Mouse (Mus musculus): ENCODE results near the gene Eps8l3. TPM values are rescaled to one million over a fixed set of nuclear protein-coding genes. Genes with fewer than 3 reads are reported as not detected.

Eps8l3 gene
- polyA plus RNA-seq, 1 experiment from 2014 or later = not detected

DNA sequence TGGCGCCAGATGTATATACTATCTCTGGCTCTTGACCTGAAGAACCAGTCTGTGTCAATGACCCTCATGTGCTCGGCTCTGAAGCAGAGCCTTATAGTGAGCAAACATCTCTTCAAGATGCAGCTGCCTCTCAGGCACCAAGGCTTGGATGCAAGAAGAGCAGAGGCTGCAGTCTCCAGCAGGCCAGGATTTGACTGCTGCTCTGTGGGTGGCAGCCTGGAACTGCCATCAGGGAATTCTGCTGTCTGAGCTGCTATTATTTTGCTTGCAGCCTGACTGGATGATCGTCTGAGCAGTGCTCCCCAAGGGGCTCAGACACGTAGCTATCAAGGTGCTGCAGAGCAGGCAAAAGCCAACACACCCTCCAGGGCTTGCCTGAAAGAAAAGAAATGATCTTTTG is 28.9 kb upstream of the Eps8l3 start:
- ATAC-seq (ENCODE audit: low FRiP score) (no peak), DNase-seq (ENCODE audit: low spot score) (no peak)
- Histone ChIP-seq H3K9ac (ENCODE audit: low read depth, low read length) (no peak overlapping the region), H3K36me3 (ENCODE audit: control insufficient read depth, insufficient read depth, low read length) (no peaks in the 10 kb centered on the region), H3K27ac (ENCODE audit: low read depth, low read length) (no peak overlapping the region), H3K27me3 (ENCODE audit: control insufficient read depth, insufficient read depth, low read length) (no peaks in the 10 kb centered on the region), H3K4me3 (ENCODE audit: low read depth, low read length) (no peak overlapping the region), H3K4me2 (replicated peaks; ENCODE audit: low read depth, low read length) (no peak overlapping the region), H3K4me1 (replicated peaks; ENCODE audit: control insufficient read depth, insufficient read depth, low read length) (peaks cover 8% of the 10 kb centered on the region; the same call in 1 of the 2 replicates), H3K9me3 (ENCODE audit: control insufficient read depth, low read length) (no peaks in the 10 kb centered on the region)
- 47% methylated on average over 4 of the region's 4 CpGs for WGBS

DNA sequence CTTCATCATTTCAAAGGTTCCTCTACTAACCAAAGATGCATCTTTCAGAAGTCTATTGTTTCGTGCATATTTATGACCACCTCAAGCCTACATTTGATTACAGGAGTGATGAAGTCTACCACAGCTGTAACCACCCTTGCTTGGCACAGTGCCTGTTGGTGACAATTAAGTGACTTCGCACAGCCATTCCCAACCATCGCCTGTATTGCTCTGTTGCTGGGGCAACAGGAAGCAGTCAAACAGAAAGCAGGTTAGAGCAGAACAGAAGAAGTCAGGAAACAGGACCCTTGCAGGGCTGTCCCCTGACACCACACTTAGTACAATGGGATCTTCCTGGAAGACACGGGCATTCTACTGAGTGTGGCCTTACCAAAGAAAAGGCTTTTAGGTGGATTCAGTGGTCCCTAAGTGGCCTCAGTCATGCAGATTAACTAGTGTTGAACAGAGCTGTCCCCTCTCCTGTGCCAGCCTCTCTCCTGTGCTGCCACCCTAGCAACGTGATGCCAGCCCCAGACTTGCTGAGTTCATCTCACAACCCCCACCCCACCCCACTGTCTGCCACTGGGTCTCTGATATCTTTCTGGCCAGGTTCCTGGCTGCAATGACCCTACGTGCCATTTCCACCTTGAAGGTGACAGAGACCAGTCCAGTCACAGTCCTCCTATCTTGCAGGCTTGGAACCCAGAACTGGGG is 27.9 kb upstream of the Eps8l3 start:
- H3K4me2 ChIP-seq (replicated peaks; ENCODE audit: low read depth, low read length) = no peak overlapping the region
- no peak overlapping the region for H3K4me3 ChIP-seq (ENCODE audit: low read depth, low read length)
- no peaks in the 10 kb centered on the region for H3K36me3 ChIP-seq (ENCODE audit: control insufficient read depth, insufficient read depth, low read length)
- no peaks in the 10 kb centered on the region for H3K27me3 ChIP-seq (ENCODE audit: control insufficient read depth, insufficient read depth, low read length)
- 60% methylated on average over 6 of the region's 6 CpGs for WGBS
- no peak overlapping the region for H3K27ac ChIP-seq (ENCODE audit: low read depth, low read length)
- ATAC-seq (ENCODE audit: low FRiP score) (no peak), DNase-seq (ENCODE audit: low spot score) (no peak)
- H3K9ac ChIP-seq (ENCODE audit: low read depth, low read length) = no peak overlapping the region
- peaks cover 8% of the 10 kb centered on the region; the same call in 1 of the 2 replicates for H3K4me1 ChIP-seq (replicated peaks; ENCODE audit: control insufficient read depth, insufficient read depth, low read length)
- no peaks in the 10 kb centered on the region for H3K9me3 ChIP-seq (ENCODE audit: control insufficient read depth, low read length)

DNA sequence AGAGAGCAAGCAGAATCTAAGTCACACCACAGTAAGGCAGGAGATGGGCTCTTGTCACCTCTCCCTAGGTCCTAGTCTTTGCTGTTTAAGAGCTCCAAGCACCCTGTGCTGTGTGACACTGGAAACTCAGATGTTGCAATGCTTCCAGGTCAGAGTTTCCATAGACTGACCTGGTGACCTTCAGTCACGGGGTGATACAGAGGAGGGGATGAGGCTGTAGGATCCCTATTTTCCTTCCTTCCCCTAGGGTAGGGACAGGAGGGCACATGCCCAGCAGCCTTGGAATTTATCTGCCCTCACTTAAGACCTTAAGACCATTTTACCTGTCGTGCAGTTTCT is 27.4 kb upstream of the Eps8l3 start:
- H3K27ac ChIP-seq (ENCODE audit: low read depth, low read length) = no peak overlapping the region
- no peak overlapping the region for H3K4me3 ChIP-seq (ENCODE audit: low read depth, low read length)
- peaks cover 8% of the 10 kb centered on the region; the same call in 1 of the 2 replicates for H3K4me1 ChIP-seq (replicated peaks; ENCODE audit: control insufficient read depth, insufficient read depth, low read length)
- 78% methylated on average over 2 of the region's 2 CpGs for WGBS
- DNase-seq (ENCODE audit: low spot score) (no peak), ATAC-seq (ENCODE audit: low FRiP score) (no peak)
- no peaks in the 10 kb centered on the region for H3K9me3 ChIP-seq (ENCODE audit: control insufficient read depth, low read length)
- no peak overlapping the region for H3K9ac ChIP-seq (ENCODE audit: low read depth, low read length)
- H3K4me2 ChIP-seq (replicated peaks; ENCODE audit: low read depth, low read length) = no peak overlapping the region
- H3K36me3 ChIP-seq (ENCODE audit: control insufficient read depth, insufficient read depth, low read length) = no peaks in the 10 kb centered on the region
- H3K27me3 ChIP-seq (ENCODE audit: control insufficient read depth, insufficient read depth, low read length) = no peaks in the 10 kb centered on the region

- peak overlapping the region; percentile 14 for H3K4me2 ChIP-seq (replicated peaks; ENCODE audit: low read depth, low read length)
- H3K4me3 ChIP-seq (ENCODE audit: low read depth, low read length) = no peak overlapping the region
- H3K9me3 ChIP-seq (ENCODE audit: control insufficient read depth, low read length) = no peaks in the 10 kb centered on the region
- peaks cover 8% of the 10 kb centered on the region; the same call in 1 of the 2 replicates for H3K4me1 ChIP-seq (replicated peaks; ENCODE audit: control insufficient read depth, insufficient read depth, low read length)
- no peak overlapping the region for H3K27ac ChIP-seq (ENCODE audit: low read depth, low read length)
- H3K27me3 ChIP-seq (ENCODE audit: control insufficient read depth, insufficient read depth, low read length) = no peaks in the 10 kb centered on the region
- peak; percentile 48 for DNase-seq (ENCODE audit: low spot score)
- WGBS = 21% methylated on average over 12 of the region's 12 CpGs
- peak; percentile 50 for ATAC-seq (ENCODE audit: low FRiP score)
- no peaks in the 10 kb centered on the region for H3K36me3 ChIP-seq (ENCODE audit: control insufficient read depth, insufficient read depth, low read length)
- H3K9ac ChIP-seq (ENCODE audit: low read depth, low read length) = 0 out of 2 replicates have a peak overlapping the region, but pooled peaks have one; percentile 8
Observed at GRCm38 (mm10) chr3:107850418-107851031, 26.5 kb upstream of the Eps8l3 start.

- no peaks in the 10 kb centered on the region for H3K27me3 ChIP-seq (ENCODE audit: control insufficient read depth, insufficient read depth, low read length)
- peaks cover 8% of the 10 kb centered on the region; the same call in 1 of the 2 replicates for H3K4me1 ChIP-seq (replicated peaks; ENCODE audit: control insufficient read depth, insufficient read depth, low read length)
- ATAC-seq (ENCODE audit: low FRiP score) (no peak), DNase-seq (ENCODE audit: low spot score) (no peak)
- H3K4me2 ChIP-seq (replicated peaks; ENCODE audit: low read depth, low read length) = no peak overlapping the region
- no peak overlapping the region for H3K4me3 ChIP-seq (ENCODE audit: low read depth, low read length)
- no peak overlapping the region for H3K9ac ChIP-seq (ENCODE audit: low read depth, low read length)
- no peak overlapping the region for H3K27ac ChIP-seq (ENCODE audit: low read depth, low read length)
- no peaks in the 10 kb centered on the region for H3K9me3 ChIP-seq (ENCODE audit: control insufficient read depth, low read length)
- H3K36me3 ChIP-seq (ENCODE audit: control insufficient read depth, insufficient read depth, low read length) = no peaks in the 10 kb centered on the region
- WGBS = 57% methylated on average over 7 of the region's 7 CpGs
Observed at GRCm38 (mm10) chr3:107852786-107853185, 24.2 kb upstream of the Eps8l3 start.

GRCm38 (mm10) chr3:107853232-107854181 is 23.5 kb upstream of the Eps8l3 start:
- Histone ChIP-seq H3K4me3 (ENCODE audit: low read depth, low read length) (no peak overlapping the region), H3K9me3 (ENCODE audit: control insufficient read depth, low read length) (no peaks in the 10 kb centered on the region), H3K4me2 (replicated peaks; ENCODE audit: low read depth, low read length) (no peak overlapping the region), H3K36me3 (ENCODE audit: control insufficient read depth, insufficient read depth, low read length) (no peaks in the 10 kb centered on the region), H3K9ac (ENCODE audit: low read depth, low read length) (no peak overlapping the region), H3K27ac (ENCODE audit: low read depth, low read length) (no peak overlapping the region), H3K27me3 (ENCODE audit: control insufficient read depth, insufficient read depth, low read length) (no peaks in the 10 kb centered on the region), H3K4me1 (replicated peaks; ENCODE audit: control insufficient read depth, insufficient read depth, low read length) (peaks cover 8% of the 10 kb centered on the region; the same call in 1 of the 2 replicates)
- 87% methylated on average over 17 of the region's 17 CpGs for WGBS
- ATAC-seq (ENCODE audit: low FRiP score) (no peak), DNase-seq (ENCODE audit: low spot score) (no peak)

GRCm38 (mm10) chr3:107855368-107855767 is 21.7 kb upstream of the Eps8l3 start:
- H3K4me3 ChIP-seq (ENCODE audit: low read depth, low read length) = no peak overlapping the region
- no peak overlapping the region for H3K27ac ChIP-seq (ENCODE audit: low read depth, low read length)
- no peak overlapping the region for H3K9ac ChIP-seq (ENCODE audit: low read depth, low read length)
- H3K4me2 ChIP-seq (replicated peaks; ENCODE audit: low read depth, low read length) = no peak overlapping the region
- no peaks in the 10 kb centered on the region for H3K27me3 ChIP-seq (ENCODE audit: control insufficient read depth, insufficient read depth, low read length)
- no peak for DNase-seq (ENCODE audit: low spot score)
- ATAC-seq (ENCODE audit: low FRiP score) = no peak
- no peaks in the 10 kb centered on the region for H3K9me3 ChIP-seq (ENCODE audit: control insufficient read depth, low read length)
- H3K36me3 ChIP-seq (ENCODE audit: control insufficient read depth, insufficient read depth, low read length) = no peaks in the 10 kb centered on the region
- WGBS = 66% methylated on average over 13 of the region's 13 CpGs
- peaks cover 7% of the 10 kb centered on the region; the same call in 1 of the 2 replicates for H3K4me1 ChIP-seq (replicated peaks; ENCODE audit: control insufficient read depth, insufficient read depth, low read length)

GRCm38 (mm10) chr3:107857646-107858045 is 19.4 kb upstream of the Eps8l3 start:
- 59% methylated on average over 6 of the region's 6 CpGs for WGBS
- Histone ChIP-seq H3K36me3 (ENCODE audit: control insufficient read depth, insufficient read depth, low read length) (no peaks in the 10 kb centered on the region), H3K9me3 (ENCODE audit: control insufficient read depth, low read length) (no peaks in the 10 kb centered on the region), H3K4me1 (replicated peaks; ENCODE audit: control insufficient read depth, insufficient read depth, low read length) (no peaks in the 10 kb centered on the region), H3K9ac (ENCODE audit: low read depth, low read length) (no peak overlapping the region), H3K4me2 (replicated peaks; ENCODE audit: low read depth, low read length) (no peak overlapping the region), H3K4me3 (ENCODE audit: low read depth, low read length) (no peak overlapping the region), H3K27ac (ENCODE audit: low read depth, low read length) (no peak overlapping the region), H3K27me3 (ENCODE audit: control insufficient read depth, insufficient read depth, low read length) (no peaks in the 10 kb centered on the region)
- ATAC-seq (ENCODE audit: low FRiP score) = no peak
- no peak for DNase-seq (ENCODE audit: low spot score)

All from hindbrain, embryonic 11.5 days (tissue).